Mouse (Mus musculus) midbrain, postnatal 0 days (tissue): ENCODE results near the gene Zfp654. TPM values are rescaled to one million over a fixed set of nuclear protein-coding genes. Genes with fewer than 3 reads are reported as not detected.

Experiments
- ATAC-seq: fragments of 200-750 bp; cut with Nextera tagmentation; 2 replicates; pipeline ENCODE4 v1.8.0; 2017; ENCODE audit warnings: moderate number of reproducible peaks, mild to moderate bottlenecking, moderate TSS enrichment, moderate library complexity; ENCODE audit not compliant: low FRiP score
- DNase-seq: peaks from one replicate; pipeline ENCODE4 v3.0.0-alpha.2; 2015; ENCODE audit warnings: low spot score
- H3K27ac ChIP-seq: fragments of 300-500 bp; sonication (generic); 2 replicates; pipeline ENCODE4 v1.5.1; 2014; ENCODE audit warnings: low read depth, mild to moderate bottlenecking, low read length, mixed read lengths
- H3K27me3 ChIP-seq: fragments of 300-500 bp; sonication (generic); 2 replicates; pipeline ENCODE4 v1.6.1; 2014; ENCODE audit warnings: low read length, control low read depth, mixed read lengths; ENCODE audit not compliant: insufficient read depth
- H3K36me3 ChIP-seq: fragments of 300-500 bp; sonication (generic); 2 replicates; pipeline ENCODE4 v1.6.1; 2014; ENCODE audit warnings: low read length, control low read depth, mixed read lengths; ENCODE audit not compliant: insufficient read depth
- H3K4me1 ChIP-seq: fragments of 300-500 bp; sonication (generic); 2 replicates; pipeline ENCODE4 v1.6.1; 2014; ENCODE audit warnings: mild to moderate bottlenecking, control low read depth, antibody characterized with exemption, low read length, mixed read lengths; ENCODE audit not compliant: insufficient read depth
- H3K4me2 ChIP-seq: fragments of 300-500 bp; sonication (generic); 2 replicates; pipeline ENCODE4 v1.6.1; 2014; ENCODE audit warnings: low read depth, mild to moderate bottlenecking, low read length, mixed read lengths; ENCODE audit not compliant: poor library complexity, severe bottlenecking
- H3K4me3 ChIP-seq: fragments of 300-500 bp; sonication (generic); 2 replicates; pipeline ENCODE4 v1.5.1; 2014; ENCODE audit warnings: low read depth, mild to moderate bottlenecking, low read length, moderate library complexity
- H3K9ac ChIP-seq: fragments of 300-500 bp; sonication (generic); replicated peaks from 2 replicates; pipeline ENCODE4 v1.6.1; 2014; ENCODE audit warnings: mild to moderate bottlenecking, low read length, moderate library complexity, mixed read lengths; ENCODE audit not compliant: poor library complexity, severe bottlenecking
- H3K9me3 ChIP-seq: fragments of 300-500 bp; sonication (generic); 2 replicates; pipeline ENCODE4 v1.6.1; 2016; ENCODE audit warnings: low read length, control low read depth
- CTCF ChIP-seq: IDR thresholded peaks from 2 replicates; pipeline ENCODE4 v1.5.1; 2016; ENCODE audit warnings: antibody characterized with exemption, mild to moderate bottlenecking
- WGBS: fragments of 180-500 bp; shearing (Covaris S2); extraction: QIAGEN DNeasy Blood & Tissue Kit; methylation state at CpG from one replicate; pipeline ENCODE4 v1.1.7; 2014; 5-methylcytosine and 5-hydroxymethylcytosine counted together
- polyA plus RNA-seq: library from polyadenylated mRNA; unstranded; fragments of >200 nt; fragmentation: Nextera tagmentation; extraction: Ambion mirVana; gene quantifications from 2 replicates; pipeline ENCODE4 v1.2.1, GENCODE M21; 2015
- total RNA-seq: library from RNA; depleted of rRNA; stranded (reverse); fragments of >200 nt; gene quantifications from 2 replicates; pipeline ENCODE4 v1.2.3, GENCODE M21; 2014

Gene Zfp654
- total and polyA plus RNA-seq, 2 experiments from 2014 or later = 2.7 to 8.4 TPM

DNA sequence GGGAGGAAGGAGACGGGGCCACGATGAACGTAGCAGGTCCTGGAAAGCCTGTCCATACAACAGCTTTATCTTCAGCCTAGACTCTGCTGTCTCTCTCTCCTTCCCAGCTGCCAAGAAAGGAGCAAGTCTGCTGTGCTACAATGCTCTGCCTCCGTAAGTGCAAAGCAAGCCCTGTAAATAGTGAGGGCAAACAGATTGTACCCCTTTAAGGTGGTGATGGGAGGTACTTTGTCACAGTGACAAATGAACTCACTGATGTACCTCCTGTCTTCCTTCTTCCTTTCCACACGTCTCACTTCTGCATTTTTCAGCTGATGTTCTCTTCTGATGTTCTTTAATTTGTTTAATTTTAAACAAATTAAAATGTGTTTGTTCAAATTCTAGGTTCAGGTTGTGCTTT is 32.4 kb upstream of the Zfp654 start:
- ATAC-seq (no peak), DNase-seq (no peak)
- Histone ChIP-seq H3K9me3 (peaks cover 3% of the 10 kb centered on the region; the same call in 1 of the 2 replicates), H3K27ac (no peak overlapping the region), H3K27me3 (no peaks in the 10 kb centered on the region), H3K4me3 (no peak overlapping the region), H3K4me2 (no peak overlapping the region), H3K9ac (no peak overlapping the region), H3K4me1 (no peaks in the 10 kb centered on the region), H3K36me3 (no peaks in the 10 kb centered on the region)
- TF ChIP-seq CTCF = no peak
- WGBS = 76% methylated on average over 5 of the region's 5 CpGs

GRCm38 (mm10) chr16:64881442-64881841 is 30.0 kb upstream of the Zfp654 start:
- H3K27me3 ChIP-seq = no peaks in the 10 kb centered on the region
- H3K4me3 ChIP-seq = no peak overlapping the region
- ATAC-seq (no peak), DNase-seq (no peak)
- no peaks in the 10 kb centered on the region for H3K36me3 ChIP-seq
- TF ChIP-seq CTCF = no peak
- WGBS = 85% methylated on average over 2 of the region's 2 CpGs
- H3K9me3 ChIP-seq = no peaks in the 10 kb centered on the region
- H3K4me1 ChIP-seq = no peaks in the 10 kb centered on the region
- H3K27ac ChIP-seq = no peak overlapping the region
- no peak overlapping the region for H3K9ac ChIP-seq
- H3K4me2 ChIP-seq = no peak overlapping the region

DNA sequence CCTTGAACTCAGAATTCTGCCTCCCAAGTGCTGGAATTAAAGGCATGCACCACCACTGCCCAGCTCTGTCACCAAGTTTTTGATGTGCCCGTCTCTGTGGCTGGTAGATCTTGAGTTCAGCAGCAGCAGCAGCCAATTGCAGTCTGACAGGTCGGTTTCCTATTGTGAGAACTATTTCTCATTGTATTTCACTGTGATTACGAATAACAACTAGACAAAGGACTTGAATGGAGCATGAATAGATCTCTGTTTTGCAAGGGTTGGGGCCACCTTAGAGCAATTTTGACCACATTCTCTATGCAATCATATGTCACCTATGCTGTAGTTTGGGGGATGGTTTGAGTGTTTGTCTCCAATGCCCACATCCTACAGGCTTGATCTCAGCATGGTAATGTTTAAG is 29.5 kb upstream of the Zfp654 start:
- no peaks in the 10 kb centered on the region for H3K36me3 ChIP-seq
- H3K9ac ChIP-seq = no peak overlapping the region
- H3K9me3 ChIP-seq = no peaks in the 10 kb centered on the region
- no peak overlapping the region for H3K4me2 ChIP-seq
- no peak for DNase-seq
- no peak for TF ChIP-seq CTCF
- no peaks in the 10 kb centered on the region for H3K27me3 ChIP-seq
- WGBS = 70% methylated on average over 3 of the region's 3 CpGs
- H3K4me3 ChIP-seq = no peak overlapping the region
- no peak for ATAC-seq
- no peak overlapping the region for H3K27ac ChIP-seq
- H3K4me1 ChIP-seq = no peaks in the 10 kb centered on the region

DNA sequence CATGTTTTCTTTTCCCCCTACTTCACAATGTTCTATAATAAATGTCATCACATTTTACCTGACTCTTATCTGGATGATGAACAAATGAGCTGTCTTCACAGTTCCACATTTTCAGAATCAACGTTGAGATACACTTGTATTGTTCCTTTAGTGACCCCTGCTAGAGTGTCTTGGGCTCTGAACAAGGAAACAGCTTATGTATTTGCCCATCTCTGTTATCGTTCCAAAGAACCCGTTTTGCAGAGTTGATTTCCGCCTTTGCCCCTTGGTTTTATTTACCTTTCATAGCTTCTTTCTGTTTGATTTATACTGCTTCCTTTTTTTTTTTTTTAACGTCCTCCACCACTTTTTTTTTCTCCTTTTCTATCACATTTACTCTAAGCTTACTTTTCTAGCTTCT is 28.3 kb upstream of the Zfp654 start:
- DNase-seq = no peak
- Histone ChIP-seq H3K4me2 (no peak overlapping the region), H3K4me3 (no peak overlapping the region), H3K27me3 (no peaks in the 10 kb centered on the region), H3K27ac (no peak overlapping the region), H3K9me3 (no peaks in the 10 kb centered on the region), H3K36me3 (no peaks in the 10 kb centered on the region), H3K9ac (no peak overlapping the region), H3K4me1 (no peaks in the 10 kb centered on the region)
- no peak for TF ChIP-seq CTCF
- WGBS = 90% methylated on average over 5 of the region's 5 CpGs
- ATAC-seq = no peak

DNA sequence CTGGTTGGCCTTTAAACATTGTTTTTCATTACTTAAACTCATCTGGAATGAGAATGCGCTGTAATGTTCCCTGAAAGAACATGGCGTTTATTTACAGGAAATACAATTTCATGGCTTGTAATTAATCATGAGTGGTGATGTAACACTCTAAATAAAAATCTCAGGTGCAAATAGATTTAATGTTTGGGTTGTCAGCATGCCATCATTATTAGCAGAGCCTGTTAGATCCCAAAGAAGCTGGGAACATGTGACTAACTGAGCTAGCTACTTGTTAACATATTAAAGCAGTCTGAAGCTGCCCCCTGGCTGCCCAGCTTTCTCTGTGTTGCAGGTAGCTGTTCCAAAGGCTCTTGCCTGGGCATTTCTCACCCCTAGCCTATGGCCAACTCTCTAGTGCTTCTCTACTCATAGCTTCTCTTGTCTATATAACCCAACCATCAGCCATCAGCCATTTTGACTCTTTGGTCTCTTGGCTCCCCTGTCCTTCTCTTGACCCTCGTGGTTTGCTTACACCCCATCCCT is 27.2 kb upstream of the Zfp654 start:
- no peak for DNase-seq
- Histone ChIP-seq H3K4me1 (no peaks in the 10 kb centered on the region), H3K27me3 (no peaks in the 10 kb centered on the region), H3K27ac (no peak overlapping the region), H3K4me3 (no peak overlapping the region), H3K9ac (no peak overlapping the region), H3K36me3 (no peaks in the 10 kb centered on the region), H3K4me2 (no peak overlapping the region), H3K9me3 (no peaks in the 10 kb centered on the region)
- TF ChIP-seq CTCF = no peak
- 90% methylated on average over 3 of the region's 3 CpGs for WGBS
- no peak for ATAC-seq

DNA sequence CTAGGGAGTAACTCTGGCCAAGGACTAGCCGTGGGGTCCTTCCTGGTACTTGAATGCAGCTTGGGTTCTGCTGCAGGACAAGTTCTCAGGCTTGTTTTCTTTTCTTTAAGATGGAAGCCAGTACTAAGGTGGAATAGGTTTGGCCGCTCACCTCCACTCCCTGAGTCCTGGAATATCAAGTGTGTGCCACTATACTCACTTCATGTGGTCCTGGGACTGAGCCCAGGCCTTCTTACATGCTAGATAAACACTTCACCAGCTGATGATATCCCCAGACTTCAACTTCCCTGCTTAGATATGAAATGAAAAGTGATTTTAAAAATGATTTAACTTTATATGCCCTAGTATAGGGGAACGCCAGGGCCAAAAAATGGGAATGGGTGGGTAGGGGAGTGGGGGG is 25.9 kb upstream of the Zfp654 start:
- Histone ChIP-seq H3K4me3 (no peak overlapping the region), H3K36me3 (no peaks in the 10 kb centered on the region), H3K9me3 (no peaks in the 10 kb centered on the region), H3K4me2 (no peak overlapping the region), H3K9ac (no peak overlapping the region), H3K27me3 (no peaks in the 10 kb centered on the region), H3K4me1 (no peaks in the 10 kb centered on the region), H3K27ac (no peak overlapping the region)
- no peak for DNase-seq
- WGBS = 83% methylated on average over 3 of the region's 3 CpGs
- TF ChIP-seq CTCF = no peak
- no peak for ATAC-seq
